Mouse (Mus musculus): Measurements from ENCODE around the gene Gpr3.

Gene Gpr3

GRCm38 (mm10) chr4:133198337-133199180 lies 13.8 kb downstream of the Gpr3 start:
- no peak for DNase-seq (ENCODE audit: low read depth, low spot score)

DNA sequence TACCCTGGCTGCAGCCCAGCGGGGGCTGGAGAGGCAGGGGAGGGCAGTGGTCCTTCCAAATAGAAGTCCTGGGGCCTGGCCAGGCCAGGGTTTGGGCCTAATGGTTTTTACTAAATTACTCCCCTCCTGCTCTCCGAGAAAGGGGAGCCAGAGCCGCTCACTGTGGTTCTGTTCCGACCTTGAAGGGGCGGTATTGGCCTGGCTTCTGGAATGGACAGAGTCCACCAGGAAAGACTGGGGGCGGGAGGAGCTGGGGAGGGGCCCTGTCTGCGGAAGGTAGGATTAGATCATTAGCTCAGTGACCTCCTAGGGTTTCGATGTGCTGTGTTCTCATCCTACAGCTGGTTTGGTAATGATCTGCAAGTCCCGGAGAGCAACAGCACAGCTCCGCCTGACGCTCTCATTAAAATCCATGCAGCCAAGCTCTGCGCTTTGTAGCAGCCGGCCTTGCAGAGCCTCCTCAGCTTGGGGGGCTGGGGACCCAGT lies 14.5 kb downstream of the Gpr3 start:
- DNase-seq (ENCODE audit: low read depth, low spot score) = no peak

GRCm38 (mm10) chr4:133197355-133197754 lies 15.0 kb downstream of the Gpr3 start:
- DNase-seq (ENCODE audit: low read depth, low spot score) = no peak

GRCm38 (mm10) chr4:133196852-133197251 lies 15.5 kb downstream of the Gpr3 start:
- DNase-seq (ENCODE audit: low read depth, low spot score) = no peak

DNA sequence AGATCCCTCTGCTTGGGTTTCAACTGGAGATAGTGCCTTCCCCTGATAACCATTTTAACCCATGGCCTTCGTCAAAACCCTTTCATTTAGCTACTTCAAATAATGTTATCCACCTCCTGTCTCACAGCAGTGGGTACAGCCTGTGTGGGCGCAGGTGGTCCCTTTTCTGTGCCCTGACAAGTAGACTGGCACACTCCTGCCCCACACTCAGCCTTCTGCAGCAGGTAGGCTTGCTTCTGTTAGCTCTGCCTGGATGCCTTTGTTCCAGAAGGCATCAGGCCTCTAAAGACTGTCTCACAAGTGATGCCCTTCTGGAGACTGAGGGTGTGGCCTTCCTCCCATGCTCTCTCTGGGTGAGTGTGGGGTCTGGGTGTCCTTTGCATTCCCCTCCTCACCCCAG lies 16.2 kb downstream of the Gpr3 start:
- no peak for DNase-seq (ENCODE audit: low read depth, low spot score)

- DNase-seq (ENCODE audit: low read depth, low spot score) = no peak
Measured at GRCm38 (mm10) chr4:133195014-133195413, 17.3 kb downstream of the Gpr3 start.

DNA sequence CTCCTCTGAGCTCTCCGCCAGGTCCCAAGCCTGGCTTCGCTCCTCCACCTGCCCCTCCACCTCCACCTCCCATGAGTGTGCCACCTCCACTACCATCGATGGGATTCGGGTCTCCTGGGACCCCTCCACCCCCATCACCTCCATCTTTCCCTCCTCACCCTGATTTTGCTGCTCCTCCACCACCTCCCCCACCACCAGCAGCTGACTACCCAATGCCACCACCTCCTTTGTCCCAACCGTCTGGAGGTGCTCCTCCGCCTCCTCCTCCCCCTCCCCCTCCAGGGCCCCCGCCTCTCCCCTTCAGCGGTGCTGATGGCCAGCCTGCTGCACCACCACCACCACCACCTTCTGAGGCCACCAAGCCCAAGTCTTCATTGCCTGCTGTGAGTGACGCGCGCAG lies 17.9 kb downstream of the Gpr3 start:
- no peak for DNase-seq (ENCODE audit: low read depth, low spot score)

- no peak for DNase-seq (ENCODE audit: low read depth, low spot score)
Measured at GRCm38 (mm10) chr4:133189396-133189795, 22.9 kb downstream of the Gpr3 start.

DNA sequence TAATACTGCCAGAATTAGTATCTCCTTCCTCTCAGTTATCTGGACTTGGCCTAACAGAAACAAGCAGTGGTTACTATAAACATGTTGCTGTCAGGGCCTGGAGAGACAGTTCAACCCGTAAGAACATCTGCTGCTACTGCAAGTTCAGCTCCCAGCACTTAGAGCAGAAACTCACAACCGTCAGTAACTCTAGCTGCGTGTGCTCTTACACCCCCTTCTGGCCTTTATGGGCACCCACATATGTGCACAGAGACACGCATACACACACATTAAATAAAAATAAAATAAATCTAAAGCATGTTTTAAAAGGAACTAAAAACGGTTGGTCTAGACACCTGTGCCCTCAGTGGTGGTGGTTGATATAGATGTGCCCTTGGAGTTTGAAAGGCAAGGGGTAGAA lies 25.5 kb downstream of the Gpr3 start:
- no peak for DNase-seq (ENCODE audit: low read depth, low spot score)

DNA sequence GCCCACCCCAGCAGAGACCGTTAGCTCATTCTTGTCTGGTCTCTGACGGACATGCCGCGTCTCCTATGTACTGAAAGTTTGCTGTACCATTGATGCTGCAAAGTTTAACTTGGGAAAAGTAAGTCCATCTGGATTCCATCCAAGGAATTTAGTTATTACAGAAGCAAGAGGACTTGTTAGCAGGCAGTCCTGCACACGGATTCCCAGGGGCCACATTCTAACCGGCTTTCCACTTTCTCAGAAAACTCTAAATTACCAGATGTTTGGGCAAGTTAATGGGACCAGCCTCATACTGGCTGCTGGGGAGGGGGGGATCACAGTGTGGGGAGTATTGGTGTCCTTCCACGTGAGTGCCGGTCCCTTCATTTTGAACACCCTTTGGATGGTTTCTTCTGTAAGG lies 26.4 kb downstream of the Gpr3 start:
- DNase-seq (ENCODE audit: low read depth, low spot score) = no peak

DNA sequence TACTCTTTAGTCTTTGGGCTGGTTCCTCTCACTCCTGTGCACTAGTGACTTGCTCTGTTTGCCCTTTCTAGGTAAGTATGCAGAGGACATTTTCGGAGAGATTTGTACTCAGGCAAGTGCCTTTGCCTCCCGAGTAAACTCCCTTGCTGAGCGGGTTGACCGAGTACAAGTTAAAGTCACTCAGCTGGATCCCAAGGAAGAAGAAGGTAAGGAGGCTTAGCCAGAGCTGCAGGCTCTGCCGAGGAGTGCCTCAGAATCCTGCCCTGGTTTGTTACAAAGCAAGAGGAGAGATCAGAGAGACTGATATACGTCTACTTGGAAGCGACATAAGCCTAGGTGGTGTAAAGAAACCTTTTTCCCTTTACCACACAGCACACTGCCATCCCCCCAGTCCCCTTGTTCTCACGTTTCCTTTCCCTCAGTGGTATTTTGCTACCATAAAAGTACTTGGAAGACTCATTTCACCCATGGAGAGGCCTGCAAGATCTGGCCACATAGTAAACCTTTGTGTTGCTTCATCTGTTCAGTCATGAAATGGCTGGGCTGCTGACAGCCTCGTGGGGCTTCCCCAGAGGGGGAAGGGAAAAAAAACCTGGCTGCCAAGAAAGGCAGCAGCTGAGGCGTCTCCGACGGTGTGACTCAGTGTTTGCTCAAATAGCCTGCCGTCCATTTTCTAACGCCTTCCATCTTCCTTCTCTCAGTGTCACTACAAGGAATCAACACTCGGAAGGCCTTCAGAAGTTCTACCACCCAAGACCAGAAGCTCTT lies 27.3 kb downstream of the Gpr3 start:
- no peak for DNase-seq (ENCODE audit: low read depth, low spot score)

DNA sequence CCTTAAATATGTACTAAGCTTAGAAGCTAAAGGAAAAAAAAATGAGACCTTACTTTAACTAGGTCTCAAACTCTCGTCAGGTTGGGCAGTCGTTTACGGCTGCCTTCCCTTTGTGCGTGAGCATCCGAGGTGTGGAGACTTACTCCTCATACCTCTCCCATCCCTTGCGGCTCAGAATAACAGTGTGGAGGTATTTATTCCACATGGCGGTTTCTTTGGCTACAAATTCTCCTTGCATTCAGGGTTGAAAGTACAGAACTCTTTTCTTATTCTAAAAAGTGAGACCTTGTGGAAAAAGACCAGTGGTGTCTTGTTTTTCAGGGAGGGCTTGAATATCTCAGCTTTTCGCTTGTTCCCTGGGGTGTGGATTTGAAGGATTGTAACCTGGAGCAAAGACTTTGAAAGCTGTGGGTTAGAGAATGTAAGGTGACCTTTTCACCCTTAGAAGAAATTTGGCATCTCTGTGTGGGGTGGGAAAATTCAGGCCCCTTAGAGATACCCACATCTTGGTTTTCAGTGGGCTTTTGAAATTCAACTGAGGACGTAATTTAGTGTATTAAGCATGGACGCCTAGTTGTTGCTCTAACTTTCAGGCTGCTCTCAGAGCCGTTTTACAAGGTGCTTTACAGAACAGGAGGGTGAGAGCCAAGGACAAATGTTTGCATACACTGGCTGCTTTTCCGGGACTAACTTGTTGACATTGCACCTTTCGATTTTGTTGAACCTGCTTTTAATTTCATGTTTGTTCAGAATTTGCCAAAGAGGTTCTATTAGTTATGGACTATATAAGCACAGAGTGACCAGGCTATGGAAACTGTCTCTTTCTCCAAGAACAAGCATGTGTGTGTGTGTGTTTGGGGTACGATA lies 28.1 kb downstream of the Gpr3 start:
- DNase-seq (ENCODE audit: low read depth, low spot score) = no peak

- DNase-seq (ENCODE audit: low read depth, low spot score) = no peak
Measured at GRCm38 (mm10) chr4:133182439-133183033, 29.8 kb downstream of the Gpr3 start.

DNA sequence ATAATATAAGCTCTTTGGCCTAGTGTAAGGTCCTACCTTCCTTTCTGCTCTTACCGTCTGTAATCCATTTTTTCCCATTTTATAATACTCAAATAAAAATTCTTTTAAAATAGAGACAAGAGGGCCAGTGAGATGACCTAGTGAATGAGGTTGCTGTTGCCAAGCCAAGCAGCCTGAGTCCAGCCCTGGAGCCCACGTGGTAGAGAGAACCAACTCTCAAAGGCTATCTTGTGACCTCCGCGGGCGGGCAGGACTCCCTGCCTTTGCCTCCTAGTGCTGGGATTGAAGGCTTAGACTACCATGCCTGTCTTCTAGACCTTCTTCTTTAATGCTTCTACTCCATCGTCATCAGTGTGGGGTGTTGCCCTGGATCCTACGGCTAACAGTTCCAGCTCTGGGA lies 33.1 kb downstream of the Gpr3 start:
- no peak for DNase-seq (ENCODE audit: low read depth, low spot score)

DNA sequence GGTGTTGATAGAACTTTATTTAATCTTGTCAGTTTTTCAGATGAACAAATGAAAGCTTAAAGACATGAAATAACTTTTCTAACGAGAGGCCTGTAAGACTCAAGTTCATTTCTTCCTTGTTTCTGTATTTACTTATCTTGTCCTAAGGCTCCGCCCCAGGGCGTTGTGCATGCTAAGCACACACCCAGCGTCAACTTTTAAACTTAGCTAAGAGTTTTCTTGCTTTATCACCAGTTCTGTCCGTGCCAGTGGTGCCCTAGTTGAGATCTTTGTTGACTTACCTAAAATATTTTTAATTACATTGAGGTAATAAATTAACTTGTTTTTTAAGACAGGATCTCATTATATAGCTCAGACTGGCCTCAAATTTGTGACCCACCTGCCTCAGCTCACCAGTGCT lies 34.0 kb downstream of the Gpr3 start:
- DNase-seq (ENCODE audit: low read depth, low spot score) = no peak

DNA sequence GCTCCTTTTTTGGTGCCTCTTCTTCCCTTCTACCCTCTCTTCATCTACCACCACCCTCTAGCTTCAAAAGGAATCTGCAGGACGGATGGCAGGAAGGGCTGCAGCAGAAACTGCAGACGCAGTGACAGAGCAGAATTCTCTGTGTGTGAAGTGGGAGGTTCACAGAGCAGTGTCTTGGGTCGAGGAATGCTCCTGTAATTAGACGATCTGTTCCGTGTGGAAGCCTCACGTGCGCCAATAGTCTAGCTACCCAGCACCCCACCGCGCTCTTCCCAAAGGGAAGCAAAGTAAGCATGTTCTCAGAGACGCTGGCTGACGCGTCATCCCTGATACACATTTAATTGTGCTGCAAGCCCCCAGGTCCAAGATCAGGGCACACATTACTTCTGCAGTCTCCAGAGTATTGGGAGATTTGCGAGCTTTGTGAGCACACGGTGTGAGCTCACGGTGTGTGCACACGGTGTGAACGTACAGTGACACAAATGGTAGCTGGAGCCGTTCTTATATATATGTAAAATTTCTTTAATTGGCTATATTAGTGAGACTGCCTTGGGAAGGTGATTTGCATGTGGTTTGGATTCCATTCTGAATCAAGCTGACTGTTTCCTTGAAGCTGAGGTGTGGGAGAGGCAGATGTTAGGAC lies 35.5 kb downstream of the Gpr3 start:
- no peak for DNase-seq (ENCODE audit: low read depth, low spot score)

DNA sequence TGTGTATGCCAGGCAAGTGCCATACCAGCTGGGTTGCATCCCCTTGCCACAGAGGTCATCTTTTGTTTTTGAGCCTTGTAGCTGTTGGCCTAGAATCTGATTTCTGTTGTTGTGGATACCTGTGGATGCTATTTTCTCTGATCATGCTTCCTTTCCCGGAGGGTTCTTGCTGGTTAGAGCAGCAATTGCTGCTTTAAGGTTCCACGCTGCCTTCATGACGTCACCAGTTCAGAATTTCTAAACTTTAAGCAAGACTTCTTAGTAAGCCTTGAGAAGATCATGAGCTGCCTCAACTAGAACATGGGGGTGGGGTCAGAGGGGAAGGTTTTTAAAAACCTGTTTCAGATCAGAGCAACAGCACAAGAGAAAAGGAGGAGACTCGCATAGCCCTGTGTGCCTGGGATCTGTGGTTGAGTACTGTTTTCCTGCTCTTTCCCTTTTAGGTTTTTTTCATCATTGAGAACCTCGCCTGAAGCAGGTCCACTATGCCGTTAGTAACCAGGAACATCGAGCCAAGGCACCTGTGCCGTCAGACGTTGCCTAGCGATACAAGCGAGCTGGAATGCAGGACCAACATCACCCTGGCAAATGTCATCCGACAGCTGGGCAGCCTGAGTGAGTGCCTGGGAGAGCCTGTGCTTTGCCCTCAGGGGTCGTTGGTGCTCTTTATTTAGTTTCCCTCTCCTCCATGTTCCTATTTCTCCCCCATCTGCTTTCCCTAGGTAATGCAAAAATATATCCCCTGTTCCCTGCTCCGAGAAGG lies 36.2 kb downstream of the Gpr3 start:
- DNase-seq (ENCODE audit: low read depth, low spot score) = no peak

- no peak for DNase-seq (ENCODE audit: low read depth, low spot score)
Measured at GRCm38 (mm10) chr4:133175274-133175673, 37.1 kb downstream of the Gpr3 start.

GRCm38 (mm10) chr4:133174361-133174760 lies 38.0 kb downstream of the Gpr3 start:
- no peak for DNase-seq (ENCODE audit: low read depth, low spot score)

GRCm38 (mm10) chr4:133172451-133172850 lies 39.9 kb downstream of the Gpr3 start:
- no peak for DNase-seq (ENCODE audit: low read depth, low spot score)
